Mouse (Mus musculus) heart, embryonic 14.5 days (tissue): Measurements from ENCODE around the gene Plekha7. TPM values are rescaled to one million over a fixed set of nuclear protein-coding genes. Genes with fewer than 3 reads are reported as not detected.

ENCODE experiments used
- ATAC-seq: fragments of 200-750 bp; cut with Nextera tagmentation; 2 replicates; pipeline ENCODE4 v1.8.0; 2017; ENCODE audit warnings: low read depth, moderate TSS enrichment; ENCODE audit not compliant: insufficient number of reproducible peaks, insufficient read depth, low FRiP score
- H3K27ac ChIP-seq, 2 experiments: fragments of 200-500 bp in 1 of 2; fragments of 300-500 bp in 1 of 2; sonication (generic) in 1 of 2; replicated peaks in 1 of 2; 2 replicates each; pipeline ENCODE4 v1.5.1; 2012 to 2014; ENCODE audit warnings: low read depth in 2 of 2, low read length in 2 of 2, control low read depth in 1 of 2, mild to moderate bottlenecking in 1 of 2, mixed read lengths in 1 of 2; ENCODE audit not compliant: control insufficient read depth in 1 of 2, insufficient read depth in 1 of 2
- H3K27me3 ChIP-seq: fragments of 300-500 bp; sonication (generic); 2 replicates; pipeline ENCODE4 v1.6.1; 2014; ENCODE audit warnings: mild to moderate bottlenecking, low read length, control low read depth; ENCODE audit not compliant: control insufficient read depth, insufficient read depth
- H3K36me3 ChIP-seq: fragments of 300-500 bp; sonication (generic); 2 replicates; pipeline ENCODE4 v1.6.1; 2014; ENCODE audit warnings: mild to moderate bottlenecking, control low read depth, low read length, mixed read lengths; ENCODE audit not compliant: control insufficient read depth, insufficient read depth
- H3K4me1 ChIP-seq, 2 experiments: fragments of 200-500 bp in 1 of 2; fragments of 300-500 bp in 1 of 2; sonication (generic) in 1 of 2; 2 replicates each; pipeline ENCODE4 v1.6.1; 2012 to 2014; ENCODE audit warnings: low read length in 2 of 2, control low read depth in 1 of 2, mixed read lengths in 1 of 2; ENCODE audit not compliant: control insufficient read depth in 2 of 2, insufficient read depth in 2 of 2
- H3K4me2 ChIP-seq: fragments of 300-500 bp; sonication (generic); 2 replicates; pipeline ENCODE4 v1.6.1; 2014; ENCODE audit warnings: mild to moderate bottlenecking, low read length
- H3K4me3 ChIP-seq, 2 experiments: fragments of 200-500 bp in 1 of 2; fragments of 300-500 bp in 1 of 2; sonication (generic) in 1 of 2; 2 replicates each; pipeline ENCODE4 v1.5.1; 2012 to 2014; ENCODE audit warnings: low read length in 2 of 2, mild to moderate bottlenecking in 2 of 2, control low read depth in 1 of 2, low read depth in 1 of 2, moderate library complexity in 1 of 2; ENCODE audit not compliant: control insufficient read depth in 1 of 2, insufficient read depth in 1 of 2
- H3K9ac ChIP-seq: fragments of 300-500 bp; sonication (generic); 2 replicates; pipeline ENCODE4 v1.6.1; 2014; ENCODE audit warnings: mild to moderate bottlenecking, low read length
- H3K9me3 ChIP-seq: fragments of 300-500 bp; sonication (generic); 2 replicates; pipeline ENCODE4 v1.6.1; 2016; ENCODE audit warnings: low read length, control low read depth; ENCODE audit not compliant: control insufficient read depth
- WGBS: fragments of 180-500 bp; shearing (Covaris S2); extraction: QIAGEN DNeasy Blood & Tissue Kit; methylation state at CpG from one replicate; pipeline ENCODE4 v1.1.7; 2014; 5-methylcytosine and 5-hydroxymethylcytosine counted together
- polyA plus RNA-seq: library from polyadenylated mRNA; unstranded; fragments of >200 nt; fragmentation: Nextera tagmentation; extraction: Ambion mirVana; gene quantifications from 2 replicates; pipeline ENCODE4 v1.2.1, GENCODE M21; 2014

Plekha7 gene
- polyA plus RNA-seq, 1 experiment from 2014 or later = 26.1 TPM

- Histone ChIP-seq H3K27ac (no peak overlapping the region), H3K4me2 (no peak overlapping the region), H3K27me3 (0 out of 2 replicates have a peak, but pooled peaks cover 13% of the 10 kb centered on the region), H3K9me3 (no peaks in the 10 kb centered on the region), H3K4me3 (no peak overlapping the region), H3K4me1 (peaks cover 35 to 46% of the 10 kb centered on the region in 2 experiments), H3K36me3 (no peaks in the 10 kb centered on the region), H3K9ac (no peak overlapping the region)
- 51% methylated on average over 4 of the region's 4 CpGs for WGBS
- ATAC-seq = no peak
Observed at GRCm38 (mm10) chr7:116240353-116240752, 67.8 kb downstream of the Plekha7 start.

GRCm38 (mm10) chr7:116238320-116238719, 69.9 kb downstream of the Plekha7 start:
- ATAC-seq = no peak
- Histone ChIP-seq H3K27ac (peak overlapping the region; percentile 87 to 93), H3K4me1 (peaks cover 33 to 44% of the 10 kb centered on the region in 2 experiments), H3K4me2 (peak overlapping the region; percentile 83; the same call in 1 of the 2 replicates), H3K9me3 (no peaks in the 10 kb centered on the region), H3K4me3 (no peak overlapping the region), H3K27me3 (0 out of 2 replicates have a peak, but pooled peaks cover 13% of the 10 kb centered on the region), H3K9ac (peak overlapping the region; percentile 31; the same call in 1 of the 2 replicates), H3K36me3 (no peaks in the 10 kb centered on the region)
- 70% methylated on average over 4 of the region's 4 CpGs for WGBS

- Histone ChIP-seq H3K4me1 (peaks cover 34 to 52% of the 10 kb centered on the region in 2 experiments), H3K9me3 (no peaks in the 10 kb centered on the region)
Observed at GRCm38 (mm10) chr7:116237157-116237981, 70.8 kb downstream of the Plekha7 start.

GRCm38 (mm10) chr7:116236608-116237007, 71.6 kb downstream of the Plekha7 start:
- H3K27ac ChIP-seq = peak overlapping the region in 1 of 2 experiments; percentile 93; a peak in 2 of 4 replicates
- 37% methylated on average over 8 of the region's 8 CpGs for WGBS
- no peaks in the 10 kb centered on the region for H3K9me3 ChIP-seq
- peaks cover 34 to 56% of the 10 kb centered on the region in 2 experiments for H3K4me1 ChIP-seq
- H3K9ac ChIP-seq = peak overlapping the region; percentile 82
- no peak for ATAC-seq
- peak overlapping the region; percentile 83 for H3K4me2 ChIP-seq
- H3K27me3 ChIP-seq = 0 out of 2 replicates have a peak, but pooled peaks cover 13% of the 10 kb centered on the region
- H3K36me3 ChIP-seq = no peaks in the 10 kb centered on the region
- H3K4me3 ChIP-seq = peak overlapping the region; percentile 66 to 78

More at GRCm38 (mm10) chr7:116237157-116237981, 70.8 kb downstream of the Plekha7 start:
- Histone ChIP-seq H3K4me2 (peak overlapping the region; percentile 83), H3K36me3 (no peaks in the 10 kb centered on the region), H3K4me3 (peak overlapping the region; percentile 66 to 78), H3K9ac (peak overlapping the region; percentile 82), H3K27ac (peak overlapping the region; percentile 90 to 93), H3K27me3 (0 out of 2 replicates have a peak, but pooled peaks cover 13% of the 10 kb centered on the region)
- peak; percentile 89 for ATAC-seq
- whole genome bisulfite sequencing = 2% methylated on average over 69 of the region's 69 CpGs

- Histone ChIP-seq H3K4me3 (no peak overlapping the region), H3K9me3 (no peaks in the 10 kb centered on the region), H3K27ac (no peak overlapping the region), H3K4me2 (peak overlapping the region; percentile 83), H3K36me3 (no peaks in the 10 kb centered on the region), H3K27me3 (0 out of 2 replicates have a peak, but pooled peaks cover 13% of the 10 kb centered on the region), H3K4me1 (peaks cover 44 to 62% of the 10 kb centered on the region in 2 experiments), H3K9ac (peak overlapping the region; percentile 82; the same call in 1 of the 2 replicates)
- 42% methylated on average over 7 of the region's 7 CpGs for WGBS
- no peak for ATAC-seq
Observed at GRCm38 (mm10) chr7:116234287-116234806, 73.8 kb downstream of the Plekha7 start.

GRCm38 (mm10) chr7:116230811-116231609, 77.2 kb downstream of the Plekha7 start:
- H3K4me1 ChIP-seq = peaks cover 55 to 78% of the 10 kb centered on the region in 2 experiments
- H3K4me3 ChIP-seq = no peak overlapping the region
- H3K36me3 ChIP-seq = no peaks in the 10 kb centered on the region
- H3K4me2 ChIP-seq = peak overlapping the region; percentile 4; the same call in 1 of the 2 replicates
- no peaks in the 10 kb centered on the region for H3K27me3 ChIP-seq
- 40% methylated on average over 11 of the region's 11 CpGs for WGBS
- no peak overlapping the region for H3K9ac ChIP-seq
- no peak for ATAC-seq
- peak overlapping the region; percentile 21 to 63 for H3K27ac ChIP-seq
- H3K9me3 ChIP-seq = no peaks in the 10 kb centered on the region

- Histone ChIP-seq H3K4me1 (peaks cover 57 to 81% of the 10 kb centered on the region in 2 experiments), H3K9me3 (no peaks in the 10 kb centered on the region), H3K9ac (no peak overlapping the region), H3K36me3 (no peaks in the 10 kb centered on the region), H3K4me2 (no peak overlapping the region), H3K27me3 (no peaks in the 10 kb centered on the region), H3K4me3 (no peak overlapping the region), H3K27ac (peak overlapping the region in 1 of 2 experiments; percentile 62; a peak in 3 of 4 replicates)
- ATAC-seq = no peak
- 66% methylated on average over 7 of the region's 7 CpGs for WGBS
Observed at GRCm38 (mm10) chr7:116226877-116227282, 81.3 kb downstream of the Plekha7 start.
